Mouse (Mus musculus) retina, postnatal 1 day (tissue): ENCODE results near the gene 2610528A11Rik.
"Not testable (repeated sequence)": the region's sequence is repeated elsewhere in the genome, so short reads cannot be mapped to it uniquely, and the experiment has no call there.

Experiments used
- DNase-seq: peaks from one replicate; pipeline ENCODE4 v3.0.0-alpha.2; 2012

2610528A11Rik gene

DNA sequence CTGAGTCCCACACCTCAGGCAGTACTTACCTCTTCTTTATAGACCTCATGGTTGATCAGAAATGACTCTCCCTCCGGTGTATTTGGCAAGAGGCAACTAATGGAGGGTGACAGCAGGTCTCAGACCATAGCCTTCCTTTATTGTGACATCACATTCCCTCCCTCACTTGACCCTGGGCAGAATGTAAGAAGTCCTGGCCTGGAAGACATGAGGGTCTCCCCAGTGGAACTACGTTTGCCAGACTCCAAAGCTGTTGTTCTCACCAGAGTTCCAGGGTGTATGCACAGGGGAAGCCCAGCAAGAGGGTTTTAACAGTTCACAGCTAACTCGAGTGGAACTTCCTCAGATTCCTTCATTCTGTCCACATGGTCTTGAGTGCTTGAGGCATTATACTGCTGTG lies at the start of gene 2610528A11Rik:
TSS of gene 2610528A11Rik (minus strand) at position 101 of the 400 bp plus-strand sequence.
- no peak for DNase-seq

DNA sequence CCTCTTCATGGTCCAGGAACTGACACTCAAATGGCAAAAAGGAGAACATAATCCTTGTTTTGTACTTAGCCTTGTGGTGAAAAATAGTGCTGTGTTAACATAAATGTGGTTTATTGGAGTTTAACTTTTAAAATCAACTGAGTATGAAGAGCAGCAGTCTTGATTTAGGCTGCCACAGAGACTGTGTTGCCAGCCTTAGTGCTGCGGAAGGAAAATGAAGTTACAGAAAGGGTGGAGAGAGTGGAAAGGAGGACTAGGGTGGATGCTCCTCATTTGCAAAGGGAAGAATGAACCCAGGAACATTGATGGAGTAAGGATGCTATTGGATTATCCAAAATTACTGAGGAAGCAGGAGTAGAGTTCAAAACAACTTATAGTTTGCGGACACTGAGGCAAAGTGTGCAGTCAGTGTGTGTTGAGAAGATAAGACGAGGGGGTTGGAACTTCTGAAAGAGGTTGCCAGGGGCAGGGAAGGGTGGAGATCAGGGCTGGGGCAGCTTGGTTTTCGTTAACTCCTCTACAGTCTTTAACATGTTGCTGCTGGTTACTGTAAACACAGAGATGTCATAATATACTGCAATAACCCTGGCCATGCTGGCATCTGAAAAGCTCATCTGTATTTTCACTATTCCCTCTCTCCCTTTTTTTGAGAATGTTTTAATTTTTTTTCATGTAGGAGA lies 49.6 kb upstream of the 2610528A11Rik start:
- DNase-seq = no peak

DNA sequence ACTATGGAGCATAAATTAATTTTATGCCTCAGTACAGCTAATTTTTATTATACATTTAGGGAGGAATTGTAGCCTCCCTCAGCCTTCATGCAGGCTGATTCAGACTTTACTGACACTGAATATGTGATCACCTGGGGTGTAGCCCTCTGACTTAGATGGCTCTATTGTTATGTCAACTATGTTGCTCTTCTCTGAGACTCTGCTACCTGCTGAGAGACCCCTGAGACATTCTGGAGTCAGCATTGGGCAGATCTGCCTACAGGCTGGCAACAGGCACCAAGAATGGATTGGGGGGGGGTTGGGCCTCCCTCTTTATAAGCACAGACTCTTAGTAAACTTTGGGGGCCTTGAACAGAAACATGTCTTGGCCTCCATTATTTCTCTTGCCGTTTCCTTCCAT lies 40.6 kb upstream of the 2610528A11Rik start:
- DNase-seq = no peak

GRCm38 (mm10) chr14:37139051-37139710 lies 25.4 kb upstream of the 2610528A11Rik start:
- no peak for DNase-seq

DNA sequence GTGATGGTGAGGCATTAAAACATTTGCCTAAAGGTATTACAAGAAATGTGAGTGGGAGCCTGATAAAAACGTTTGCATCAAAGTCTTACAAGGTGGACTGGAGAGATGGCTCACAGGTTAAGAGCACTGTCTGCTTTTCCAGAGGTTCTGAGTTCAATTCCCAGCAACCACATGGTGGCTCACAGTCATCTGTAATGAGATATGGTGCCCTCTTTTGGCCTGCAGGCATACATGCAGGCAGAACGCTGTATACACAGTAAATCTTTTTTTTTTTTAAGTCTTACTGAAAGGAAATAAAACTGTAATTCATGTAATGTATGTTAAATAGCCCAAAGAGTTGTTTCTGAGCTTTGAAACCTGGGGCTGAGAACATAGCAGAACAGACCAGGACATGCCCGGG lies 23.8 kb upstream of the 2610528A11Rik start:
- DNase-seq = not testable (repeated sequence)

GRCm38 (mm10) chr14:37136110-37136509 lies 22.3 kb upstream of the 2610528A11Rik start:
- no peak for DNase-seq

DNA sequence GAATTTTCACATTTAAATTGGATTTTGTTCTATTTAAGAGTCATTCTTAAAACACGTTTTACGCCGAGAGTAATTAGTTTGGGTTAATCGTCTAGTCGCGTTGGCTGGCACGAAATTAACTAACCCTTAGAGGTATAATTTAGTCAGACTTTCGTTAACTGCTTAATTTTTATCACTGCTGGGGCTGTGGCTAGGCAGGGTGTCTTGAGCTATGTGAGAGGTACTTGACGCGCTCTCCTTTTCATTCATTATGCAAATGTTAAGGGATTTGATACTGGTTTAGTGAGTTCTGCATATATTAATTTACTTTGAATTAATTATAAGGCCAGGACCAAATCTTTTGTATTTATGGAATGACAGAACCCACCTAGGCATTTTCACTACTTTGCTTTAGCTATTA lies 21.8 kb upstream of the 2610528A11Rik start:
- DNase-seq = no peak

DNA sequence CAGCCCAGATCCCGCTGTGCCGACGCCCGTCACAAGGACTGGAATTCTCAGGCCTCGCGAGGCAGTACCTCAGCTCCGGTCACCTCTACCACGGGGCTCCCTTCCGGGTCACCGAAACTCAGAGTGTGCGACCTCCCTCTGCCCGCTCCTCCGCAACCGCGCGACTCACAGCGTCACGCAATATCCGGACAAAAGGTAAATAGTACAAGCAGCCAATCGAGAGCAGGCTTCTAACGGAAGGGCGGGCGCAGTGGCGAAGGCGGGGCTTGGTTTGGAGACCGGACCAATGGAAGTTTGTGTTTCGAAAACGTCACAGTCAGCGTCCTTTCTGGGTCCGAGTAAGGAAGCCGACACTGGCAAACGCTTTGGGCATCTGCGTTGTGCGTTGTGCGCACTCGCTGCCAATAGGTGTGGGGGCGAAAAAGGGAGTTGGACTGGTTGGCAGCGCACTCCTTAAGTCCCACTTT lies 21.3 kb upstream of the 2610528A11Rik start, which contains the start of gene Ghitm:
TSS of gene Ghitm (minus strand) at position 146 of the 467 bp plus-strand sequence.
- DNase-seq = peak; percentile 98

GRCm38 (mm10) chr14:37134304-37135126 lies 20.7 kb upstream of the 2610528A11Rik start:
- DNase-seq = no peak

GRCm38 (mm10) chr14:37127652-37128051 lies 13.8 kb upstream of the 2610528A11Rik start:
- DNase-seq = peak; percentile 71

GRCm38 (mm10) chr14:37119233-37119632 lies 5.4 kb upstream of the 2610528A11Rik start:
- DNase-seq = no peak

DNA sequence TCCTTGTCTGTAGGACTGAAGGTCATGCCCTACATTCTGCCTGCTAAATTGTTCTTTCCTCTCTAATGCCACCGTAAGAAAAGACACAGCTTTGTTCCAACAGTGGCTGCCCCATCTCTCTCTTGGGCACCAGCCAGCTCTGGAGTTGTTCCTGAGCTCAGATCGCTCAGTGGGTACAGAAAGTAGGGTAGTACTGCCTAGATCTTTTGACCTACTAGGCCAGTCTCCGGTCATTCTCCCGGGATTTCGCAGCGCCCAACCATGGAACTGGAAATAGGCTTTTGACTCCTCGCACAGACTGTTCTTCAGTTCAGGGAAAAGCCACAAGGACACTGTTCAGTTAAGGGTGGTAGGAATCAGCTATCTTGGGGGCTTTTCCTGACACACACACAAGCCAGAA lies 891 bp downstream of the 2610528A11Rik start:
- no peak for DNase-seq

DNA sequence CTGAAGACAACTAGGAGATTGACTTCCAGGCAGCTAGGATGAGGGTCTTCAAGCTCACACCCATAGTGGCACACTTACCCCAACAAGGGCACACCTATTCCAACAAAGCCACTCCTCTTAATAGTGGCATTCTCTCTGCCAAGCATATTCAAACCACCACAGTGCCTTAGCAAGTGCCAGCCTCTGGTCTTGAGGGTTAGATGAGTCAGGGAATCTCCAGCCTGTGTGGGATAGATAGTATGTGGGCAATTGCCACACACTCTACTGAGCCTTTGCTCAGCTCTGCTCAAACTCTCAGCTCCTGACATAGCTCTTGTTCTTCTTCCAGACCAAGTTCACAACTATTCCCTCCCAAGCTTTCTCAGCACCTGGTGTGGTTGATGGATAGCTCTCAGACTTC lies 2.5 kb downstream of the 2610528A11Rik start:
- no peak for DNase-seq

GRCm38 (mm10) chr14:37110456-37110855 lies 3.4 kb downstream of the 2610528A11Rik start:
- DNase-seq = no peak

GRCm38 (mm10) chr14:37109975-37110374 lies 3.8 kb downstream of the 2610528A11Rik start:
- DNase-seq = no peak

DNA sequence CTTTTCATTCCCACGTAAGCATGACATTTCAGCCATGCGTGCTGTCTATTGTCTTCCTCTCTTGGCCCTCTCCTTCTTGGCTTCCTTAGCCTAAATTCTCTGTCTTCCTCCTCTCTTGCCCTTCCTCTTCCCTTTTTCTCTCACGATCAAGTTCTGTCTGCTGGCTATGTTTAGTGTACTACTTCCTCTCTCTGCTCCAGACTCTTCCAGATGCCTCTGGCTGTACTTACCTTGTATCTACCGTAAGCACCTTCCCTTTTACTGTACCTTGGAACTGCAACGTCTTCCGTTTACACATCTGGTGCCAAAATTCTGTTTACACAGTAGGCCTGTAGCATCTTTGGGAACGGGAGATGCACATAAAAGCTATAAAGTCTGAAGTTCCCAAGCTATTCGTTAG lies 4.4 kb downstream of the 2610528A11Rik start:
- DNase-seq = no peak

DNA sequence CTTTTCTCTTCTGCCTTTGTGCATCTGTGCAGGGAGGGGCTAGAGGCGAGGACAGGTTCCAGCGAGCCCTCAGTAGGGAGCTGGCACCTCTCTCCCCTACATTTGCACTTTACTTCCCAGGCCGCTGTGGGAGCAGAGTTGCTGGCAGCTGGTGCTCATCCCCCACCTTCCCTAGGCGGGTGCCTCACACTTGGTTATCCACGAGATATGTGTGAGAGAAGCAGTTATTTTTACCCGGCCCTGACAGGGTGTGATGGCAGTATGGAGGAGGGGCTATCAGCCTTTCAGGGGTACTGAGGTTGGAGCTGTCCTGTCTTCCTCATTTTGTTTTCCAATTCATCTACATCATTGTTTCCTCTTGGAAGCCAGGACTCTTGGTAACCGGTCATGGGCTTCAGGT lies 8.0 kb downstream of the 2610528A11Rik start:
- no peak for DNase-seq

- DNase-seq = no peak
Measured at GRCm38 (mm10) chr14:37104747-37105146, 9.1 kb downstream of the 2610528A11Rik start.

GRCm38 (mm10) chr14:37102484-37102883 lies 11.3 kb downstream of the 2610528A11Rik start:
- no peak for DNase-seq

GRCm38 (mm10) chr14:37101531-37101930 lies 12.3 kb downstream of the 2610528A11Rik start:
- DNase-seq = peak; percentile 42

- DNase-seq = peak; percentile 86
Measured at GRCm38 (mm10) chr14:37097956-37098530, 15.8 kb downstream of the 2610528A11Rik start, which contains the start of gene Cdhr1. Cdhr1 (minus strand) TSS chr14:37098347.

DNA sequence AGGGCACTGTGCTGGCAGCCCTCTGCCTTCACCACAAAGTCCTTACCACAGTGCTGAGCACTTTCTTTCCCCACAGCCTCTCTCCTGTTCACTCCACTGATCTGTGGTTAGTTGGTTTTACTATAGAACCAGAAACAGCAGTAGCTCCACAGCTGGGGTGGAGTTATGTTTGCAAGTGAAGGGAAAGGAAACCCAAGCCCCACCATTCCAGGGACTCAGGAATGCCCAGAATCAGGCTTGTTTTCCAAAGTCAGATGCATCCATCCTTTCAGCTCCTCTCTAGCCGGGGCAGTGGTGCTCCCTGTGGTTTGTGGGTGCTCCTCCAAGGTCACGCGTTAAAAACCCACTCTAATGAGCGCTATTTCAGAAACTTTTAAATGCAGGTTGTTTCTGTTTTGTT lies 18.3 kb downstream of the 2610528A11Rik start:
- no peak for DNase-seq

DNA sequence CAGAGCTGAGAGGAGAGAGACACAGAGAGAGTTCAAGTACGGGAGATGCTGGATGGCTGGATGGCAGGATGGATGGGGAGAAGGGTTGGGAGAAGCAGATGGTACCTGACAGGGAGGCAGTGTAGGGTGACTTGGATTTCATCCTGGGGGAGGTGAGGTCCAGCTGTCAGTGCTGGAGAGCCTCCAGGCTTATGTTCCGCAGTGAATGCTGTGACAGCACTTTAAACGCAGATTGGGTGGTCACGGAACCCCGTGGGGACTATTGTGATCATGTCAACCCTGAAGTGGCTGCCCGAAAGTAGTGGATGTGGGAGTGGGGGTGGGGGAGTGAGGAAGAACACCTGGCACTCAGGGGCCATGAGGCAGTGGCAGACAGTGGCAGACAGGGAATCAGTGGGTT lies 19.4 kb downstream of the 2610528A11Rik start:
- DNase-seq = no peak
